Mouse (Mus musculus): ENCODE results near the gene Phactr2. TPM values are rescaled to one million over a fixed set of nuclear protein-coding genes. Genes with fewer than 3 reads are reported as not detected.
A peak's percentile ranks its signal among the peaks of the same experiment; 100 is the strongest.

Phactr2 gene
- polyA plus RNA-seq, 1 experiment: 3.5 TPM

DNA sequence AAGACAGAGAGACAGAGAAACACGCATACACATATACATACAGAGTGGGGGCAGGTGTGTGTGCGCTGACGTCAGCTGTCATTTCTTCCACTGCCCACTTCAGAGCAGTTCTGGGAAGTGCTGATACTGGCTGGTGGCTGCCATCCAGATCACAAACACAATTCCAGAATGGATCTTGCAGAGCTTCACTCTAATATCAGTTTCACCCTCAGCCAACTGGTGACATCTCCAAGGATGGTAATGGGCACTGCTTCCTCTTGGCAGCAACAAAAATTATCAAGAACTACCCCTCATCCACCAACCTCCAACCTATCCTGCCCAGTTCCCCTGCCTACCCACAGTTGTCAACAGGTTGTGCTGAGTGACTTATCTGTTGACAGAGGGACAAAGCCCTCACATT, 22.1 kb upstream of the Phactr2 start:
- H3K27ac ChIP-seq (ENCODE audit: insufficient read depth, low read length): no peak overlapping the region
- TF ChIP-seq CTCF (IDR thresholded peaks at IDR 0.05; ENCODE audit: extremely low read depth, insufficient read depth, insufficient read length, insufficient replicate concordance) (no peak), POLR2A (IDR thresholded peaks at IDR 0.05; ENCODE audit: low read depth, low read length) (no peak)
- H3K4me3 ChIP-seq (ENCODE audit: extremely low read depth, insufficient read depth, insufficient read length): no peak overlapping the region
- no peaks in the 10 kb centered on the region for H3K27me3 ChIP-seq (ENCODE audit: control insufficient read depth, insufficient read depth, low read length)
- DNase-seq (ENCODE audit: low read depth in 1 of 2, low spot score in 2 of 2): no peak
- H3K4me1 ChIP-seq (ENCODE audit: control insufficient read depth, insufficient read depth, insufficient read length): peaks cover 6% of the 10 kb centered on the region; the same call in 1 of the 2 replicates
- H3K36me3 ChIP-seq (ENCODE audit: control insufficient read depth, insufficient read depth, low read length): no peaks in the 10 kb centered on the region
- 89% methylated on average over 3 of the region's 3 CpGs for WGBS

DNA sequence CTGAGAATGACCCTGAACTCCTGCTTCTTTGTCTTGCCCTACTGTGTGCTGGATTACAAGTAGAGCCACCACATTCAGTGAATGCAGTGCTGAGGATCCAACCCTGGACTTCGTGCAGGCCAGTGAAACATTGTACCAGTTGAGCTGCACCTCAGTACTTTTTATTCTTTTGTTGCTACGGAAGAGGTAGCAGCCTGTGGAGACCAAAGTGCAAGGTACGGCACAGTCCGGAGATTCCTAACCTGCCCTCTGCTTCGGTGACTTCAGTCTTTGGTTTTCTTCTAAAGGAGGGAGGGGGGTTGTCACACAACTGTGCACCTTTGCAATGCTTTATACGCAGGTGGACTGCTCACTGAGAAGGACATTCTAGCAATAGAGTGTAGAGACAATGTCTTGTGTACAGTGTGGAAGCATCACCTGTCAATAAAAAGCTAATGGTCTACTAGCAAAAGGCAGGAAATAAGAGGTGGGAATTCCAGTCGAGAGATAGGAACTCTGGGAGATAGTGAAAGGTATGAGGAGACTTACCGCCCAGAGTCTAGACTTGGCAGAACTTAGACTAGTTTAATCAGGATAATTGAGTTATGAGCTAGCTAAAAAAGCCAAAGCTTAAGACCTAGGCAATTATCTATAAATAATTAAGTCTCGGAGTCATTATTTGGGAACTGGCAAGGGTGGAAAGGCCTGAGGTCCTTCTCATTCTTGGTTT, 19.9 kb upstream of the Phactr2 start:
- WGBS: 93% methylated on average over 9 of the region's 9 CpGs
- no peak overlapping the region for H3K27ac ChIP-seq (ENCODE audit: insufficient read depth, low read length)
- TF ChIP-seq POLR2A (IDR thresholded peaks at IDR 0.05; ENCODE audit: low read depth, low read length): no peak
- TF ChIP-seq CTCF (IDR thresholded peaks at IDR 0.05; ENCODE audit: extremely low read depth, insufficient read depth, insufficient read length, insufficient replicate concordance): no peak
- no peak for DNase-seq (ENCODE audit: low read depth in 1 of 2, low spot score in 2 of 2)
- no peaks in the 10 kb centered on the region for H3K36me3 ChIP-seq (ENCODE audit: control insufficient read depth, insufficient read depth, low read length)
- H3K4me1 ChIP-seq (ENCODE audit: control insufficient read depth, insufficient read depth, insufficient read length): 0 out of 2 replicates have a peak, but pooled peaks cover under 1% of the 10 kb centered on the region
- H3K27me3 ChIP-seq (ENCODE audit: control insufficient read depth, insufficient read depth, low read length): no peaks in the 10 kb centered on the region
- no peak overlapping the region for H3K4me3 ChIP-seq (ENCODE audit: extremely low read depth, insufficient read depth, insufficient read length)

DNA sequence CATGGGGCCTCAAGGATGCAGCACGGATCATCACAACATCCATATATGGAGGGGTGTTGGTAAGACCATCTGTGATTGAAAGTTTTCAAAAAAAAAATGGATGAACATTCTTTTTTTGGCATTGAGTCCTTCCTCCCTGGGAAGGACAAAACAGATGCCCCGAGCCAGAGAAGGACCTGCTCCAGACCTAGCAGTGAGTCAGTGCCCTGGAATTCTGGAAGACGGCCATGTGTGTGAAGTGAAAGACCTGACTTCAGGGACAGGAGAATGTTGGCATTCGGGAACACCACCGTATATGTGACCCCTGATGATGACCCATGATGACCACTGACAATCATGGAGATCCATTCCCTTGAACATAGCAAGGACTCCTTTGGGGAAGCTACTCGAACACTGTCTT, 15.5 kb upstream of the Phactr2 start:
- Histone ChIP-seq H3K27me3 (ENCODE audit: control insufficient read depth, insufficient read depth, low read length) (no peaks in the 10 kb centered on the region), H3K27ac (ENCODE audit: insufficient read depth, low read length) (no peak overlapping the region), H3K36me3 (ENCODE audit: control insufficient read depth, insufficient read depth, low read length) (no peaks in the 10 kb centered on the region), H3K4me3 (ENCODE audit: extremely low read depth, insufficient read depth, insufficient read length) (no peak overlapping the region), H3K4me1 (ENCODE audit: control insufficient read depth, insufficient read depth, insufficient read length) (no peaks in the 10 kb centered on the region)
- 89% methylated on average over 6 of the region's 6 CpGs for WGBS
- no peak for DNase-seq (ENCODE audit: low read depth in 1 of 2, low spot score in 2 of 2)
- TF ChIP-seq CTCF (IDR thresholded peaks at IDR 0.05; ENCODE audit: extremely low read depth, insufficient read depth, insufficient read length, insufficient replicate concordance): no peak
- no peak for TF ChIP-seq POLR2A (IDR thresholded peaks at IDR 0.05; ENCODE audit: low read depth, low read length)

DNA sequence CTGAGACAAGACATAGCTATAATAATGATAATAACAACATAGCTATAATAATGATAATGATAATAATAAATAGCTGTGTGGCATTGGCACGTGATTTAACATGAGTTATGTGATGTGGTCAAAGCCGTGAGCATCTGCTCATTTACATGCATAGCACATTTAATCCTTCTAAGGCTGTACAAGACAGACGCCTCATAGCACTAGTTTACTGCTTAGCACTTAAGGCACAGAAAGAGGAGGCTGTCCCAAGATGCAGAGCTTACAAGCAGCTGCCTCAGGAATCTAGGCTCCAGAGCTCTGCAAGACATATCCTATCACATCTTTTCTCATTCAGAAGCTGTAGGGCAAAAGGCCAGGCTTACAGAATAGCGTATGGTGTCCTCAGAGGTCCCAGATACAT, 11.7 kb upstream of the Phactr2 start:
- no peaks in the 10 kb centered on the region for H3K36me3 ChIP-seq (ENCODE audit: control insufficient read depth, insufficient read depth, low read length)
- no peak overlapping the region for H3K27ac ChIP-seq (ENCODE audit: insufficient read depth, low read length)
- 89% methylated on average over 4 of the region's 4 CpGs for WGBS
- H3K4me1 ChIP-seq (ENCODE audit: control insufficient read depth, insufficient read depth, insufficient read length): no peaks in the 10 kb centered on the region
- DNase-seq (ENCODE audit: low read depth in 1 of 2, low spot score in 2 of 2): no peak
- H3K4me3 ChIP-seq (ENCODE audit: extremely low read depth, insufficient read depth, insufficient read length): no peak overlapping the region
- no peaks in the 10 kb centered on the region for H3K27me3 ChIP-seq (ENCODE audit: control insufficient read depth, insufficient read depth, low read length)
- no peak for TF ChIP-seq CTCF (IDR thresholded peaks at IDR 0.05; ENCODE audit: extremely low read depth, insufficient read depth, insufficient read length, insufficient replicate concordance)
- TF ChIP-seq POLR2A (IDR thresholded peaks at IDR 0.05; ENCODE audit: low read depth, low read length): no peak

DNA sequence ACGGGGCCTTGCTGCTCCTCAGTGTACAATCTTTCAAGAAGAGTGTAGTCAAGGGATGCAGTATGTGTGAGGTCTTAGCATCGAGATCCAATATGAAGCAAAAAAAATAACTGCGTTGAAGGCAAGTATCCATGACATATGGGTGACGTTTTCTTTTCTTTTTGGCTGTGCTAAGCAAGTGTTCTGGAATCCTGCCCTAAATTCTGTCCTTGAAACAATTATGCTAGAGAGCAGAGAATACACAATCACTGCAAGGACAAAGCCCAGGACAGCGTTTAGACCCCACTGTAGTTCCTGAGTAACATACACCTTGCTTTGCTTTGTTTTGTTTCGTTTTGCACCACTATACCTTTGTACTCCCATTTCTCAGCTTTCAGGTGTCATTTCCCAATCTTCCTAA, 5.1 kb upstream of the Phactr2 start:
- no peak overlapping the region for H3K27ac ChIP-seq (ENCODE audit: insufficient read depth, low read length)
- 0 out of 2 replicates have a peak, but pooled peaks cover 1% of the 10 kb centered on the region for H3K27me3 ChIP-seq (ENCODE audit: control insufficient read depth, insufficient read depth, low read length)
- TF ChIP-seq POLR2A (IDR thresholded peaks at IDR 0.05; ENCODE audit: low read depth, low read length) (no peak), CTCF (IDR thresholded peaks at IDR 0.05; ENCODE audit: extremely low read depth, insufficient read depth, insufficient read length, insufficient replicate concordance) (no peak)
- no peaks in the 10 kb centered on the region for H3K36me3 ChIP-seq (ENCODE audit: control insufficient read depth, insufficient read depth, low read length)
- 87% methylated on average over 6 of the region's 6 CpGs for WGBS
- DNase-seq (ENCODE audit: low read depth in 1 of 2, low spot score in 2 of 2): no peak
- H3K4me1 ChIP-seq (ENCODE audit: control insufficient read depth, insufficient read depth, insufficient read length): no peaks in the 10 kb centered on the region
- H3K4me3 ChIP-seq (ENCODE audit: extremely low read depth, insufficient read depth, insufficient read length): no peak overlapping the region

DNA sequence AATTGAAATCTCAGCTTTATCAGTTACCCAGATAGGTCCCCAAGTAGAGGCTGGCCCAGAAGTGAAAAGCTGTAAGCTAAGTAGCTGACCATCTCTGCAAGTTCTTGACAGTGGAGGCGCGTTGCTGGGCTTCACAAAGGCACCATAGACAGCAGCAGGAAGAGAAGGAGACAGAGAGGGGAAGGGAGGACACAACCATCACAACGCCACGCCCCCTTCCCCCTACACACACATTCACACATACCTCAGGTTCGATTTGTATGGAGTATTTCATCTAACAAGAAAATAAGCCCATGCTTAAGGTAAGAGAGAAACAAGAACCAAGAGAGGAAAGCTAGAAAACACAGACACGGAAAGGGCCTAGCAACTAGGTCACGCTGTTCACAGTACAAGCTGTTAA, 909 bp upstream of the Phactr2 start:
- Histone ChIP-seq H3K27me3 (ENCODE audit: control insufficient read depth, insufficient read depth, low read length) (peaks cover 5% of the 10 kb centered on the region; the same call in 1 of the 2 replicates), H3K27ac (ENCODE audit: insufficient read depth, low read length) (no peak overlapping the region), H3K36me3 (ENCODE audit: control insufficient read depth, insufficient read depth, low read length) (no peaks in the 10 kb centered on the region), H3K4me1 (ENCODE audit: control insufficient read depth, insufficient read depth, insufficient read length) (no peaks in the 10 kb centered on the region), H3K4me3 (ENCODE audit: extremely low read depth, insufficient read depth, insufficient read length) (no peak overlapping the region)
- TF ChIP-seq CTCF (IDR thresholded peaks at IDR 0.05; ENCODE audit: extremely low read depth, insufficient read depth, insufficient read length, insufficient replicate concordance) (no peak), POLR2A (IDR thresholded peaks at IDR 0.05; ENCODE audit: low read depth, low read length) (no peak)
- 41% methylated on average over 7 of the region's 7 CpGs for WGBS
- DNase-seq (ENCODE audit: low read depth in 1 of 2, low spot score in 2 of 2): no peak

DNA sequence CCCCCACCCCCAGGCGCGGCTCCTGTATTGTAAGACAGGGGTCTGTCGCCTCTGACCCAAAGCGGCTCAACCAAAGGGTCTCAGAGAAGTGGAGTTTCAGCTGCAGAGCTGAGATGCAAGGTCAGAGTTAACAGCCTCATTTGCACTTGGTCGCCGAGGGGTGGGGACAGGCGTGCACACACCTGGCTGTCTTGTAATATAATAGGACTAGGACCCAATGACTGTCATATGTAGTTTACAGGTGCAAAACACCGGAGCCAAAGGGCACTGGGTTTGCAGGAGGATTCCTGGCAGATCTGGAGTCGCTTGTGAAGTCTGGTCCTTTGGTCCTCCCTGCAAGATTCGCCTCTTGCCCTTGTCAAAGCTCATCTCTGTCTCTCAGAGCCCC, 350 bp upstream of the Phactr2 start:
- Histone ChIP-seq H3K27ac (ENCODE audit: insufficient read depth, low read length) (no peak overlapping the region), H3K36me3 (ENCODE audit: control insufficient read depth, insufficient read depth, low read length) (no peaks in the 10 kb centered on the region), H3K27me3 (ENCODE audit: control insufficient read depth, insufficient read depth, low read length) (peaks cover 5% of the 10 kb centered on the region; the same call in 1 of the 2 replicates), H3K4me3 (ENCODE audit: extremely low read depth, insufficient read depth, insufficient read length) (peak overlapping the region; percentile 69), H3K4me1 (ENCODE audit: control insufficient read depth, insufficient read depth, insufficient read length) (no peaks in the 10 kb centered on the region)
- DNase-seq (ENCODE audit: low read depth in 1 of 2, low spot score in 2 of 2): no peak
- 6% methylated on average over 10 of the region's 10 CpGs for WGBS
- TF ChIP-seq CTCF (IDR thresholded peaks at IDR 0.05; ENCODE audit: extremely low read depth, insufficient read depth, insufficient read length, insufficient replicate concordance): no peak
